Mouse (Mus musculus): Measurements from ENCODE around the gene Diras2. TPM values are rescaled to one million over a fixed set of nuclear protein-coding genes. Genes with fewer than 3 reads are reported as not detected.
A peak's percentile ranks its signal among the peaks of the same experiment; 100 is the strongest.

Diras2 gene
- total RNA-seq, 2 experiments from 2014 or later, result 0.08 TPM; not detected in 1

GRCm38 (mm10) chr13:52465141-52465540, 65.9 kb downstream of the Diras2 start:
- no peak for DNase-seq

GRCm38 (mm10) chr13:52459982-52460381, 71.1 kb downstream of the Diras2 start:
- DNase-seq, result no peak

GRCm38 (mm10) chr13:52457889-52458324, 73.2 kb downstream of the Diras2 start:
- DNase-seq, result no peak

- DNase-seq, result no peak
Observed at GRCm38 (mm10) chr13:52457177-52457888, 73.7 kb downstream of the Diras2 start.

- DNase-seq, result peak; percentile 7
Observed at GRCm38 (mm10) chr13:52455329-52455728, 75.8 kb downstream of the Diras2 start.

GRCm38 (mm10) chr13:52454708-52455250, 76.3 kb downstream of the Diras2 start:
- no peak for DNase-seq

Other genes with a start within 250 kb of the Diras2 start
- gene Syk, start 51.9 kb upstream of the Diras2 start, total RNA-seq (2021), result 1 to 10 TPM; 2.8 to 3.0 TPM